Mouse (Mus musculus) ES-E14 (cell line): ENCODE data around the gene Csnk1e. TPM values are rescaled to one million over a fixed set of nuclear protein-coding genes. Genes with fewer than 3 reads are reported as not detected.

Source experiments
- DNase-seq: peaks from one replicate; pipeline ENCODE4 v3.0.0-alpha.2; 2013; ENCODE audit warnings: low read depth, low spot score
- H3K27ac ChIP-seq: 2 replicates; pipeline ENCODE4 v1.5.1; 2012; ENCODE audit warnings: low read depth, mild to moderate bottlenecking, low read length, moderate library complexity, mixed read lengths; ENCODE audit not compliant: poor library complexity, insufficient read depth, severe bottlenecking
- H3K36me3 ChIP-seq: 2 replicates; pipeline ENCODE4 v1.6.1; 2012; ENCODE audit warnings: mild to moderate bottlenecking, low read length, moderate library complexity, mixed read lengths; ENCODE audit not compliant: control insufficient read depth, poor library complexity, insufficient read depth, severe bottlenecking
- H3K4me1 ChIP-seq, 2 experiments: fragments of 150-350 bp in 1 of 2; sonication (generic) in 1 of 2; 2 replicates each; pipeline ENCODE4 v1.6.1; 2012; ENCODE audit warnings: low read length in 2 of 2, mild to moderate bottlenecking in 1 of 2, mixed read lengths in 1 of 2; ENCODE audit not compliant: control insufficient read depth in 2 of 2, insufficient read depth in 2 of 2, poor library complexity in 1 of 2
- H3K4me3 ChIP-seq, 2 experiments: fragments of 150-350 bp in 1 of 2; sonication (generic) in 1 of 2; 2 replicates each; pipeline ENCODE4 v1.5.1; 2012; ENCODE audit warnings: low read length in 2 of 2, low read depth in 1 of 2, mild to moderate bottlenecking in 1 of 2, mixed read lengths in 1 of 2; ENCODE audit not compliant: insufficient read depth in 1 of 2, poor library complexity in 1 of 2, severe bottlenecking in 1 of 2
- H3K9ac ChIP-seq: 2 replicates; pipeline ENCODE4 v1.6.1; 2012; ENCODE audit warnings: low read depth, mild to moderate bottlenecking, low read length, mixed read lengths; ENCODE audit not compliant: poor library complexity, insufficient read depth, severe bottlenecking
- H3K9me3 ChIP-seq: fragments of 150-350 bp; sonication (generic); 2 replicates; pipeline ENCODE4 v1.6.1; 2012; ENCODE audit warnings: low read depth, mild to moderate bottlenecking, low read length; ENCODE audit not compliant: control insufficient read depth, insufficient read depth
- CHD2 ChIP-seq: IDR thresholded peaks from 2 replicates; pipeline ENCODE4 v1.6.1; 2014; ENCODE audit warnings: mild to moderate bottlenecking, low read depth, low read length, inconsistent platforms
- HCFC1 ChIP-seq: IDR thresholded peaks from 2 replicates; pipeline ENCODE4 v1.6.1; 2012; ENCODE audit warnings: low read length, inconsistent platforms, borderline replicate concordance; ENCODE audit not compliant: insufficient read depth
- MAFK ChIP-seq: IDR thresholded peaks from 2 replicates; pipeline ENCODE4 v1.6.1; 2014; ENCODE audit warnings: mild to moderate bottlenecking, low read depth, low read length, inconsistent platforms; ENCODE audit not compliant: insufficient read depth
- ZC3H11A ChIP-seq: IDR thresholded peaks from 2 replicates; pipeline ENCODE4 v1.6.1; 2012; ENCODE audit warnings: low read depth, mild to moderate bottlenecking, inconsistent platforms, low read length, borderline replicate concordance
- ZNF384 ChIP-seq: IDR thresholded peaks from 2 replicates; pipeline ENCODE4 v1.6.1; 2012; ENCODE audit warnings: low read depth, low read length, inconsistent platforms
- in situ Hi-C, 2 experiments: fragments of 600-800 bp; cut with MboI; formaldehyde crosslinking; loops; one replicate each; pipeline ENCODE4 v1.15.1; 2025; ENCODE audit warnings: low sequenced_read_pairs in 2 of 2, inconsistent platforms in 1 of 2; ENCODE audit not compliant: unreplicated experiment in 2 of 2
- total RNA-seq: library from RNA; depleted of rRNA; stranded (reverse); fragments of 300-350 nt; gene quantifications from 2 replicates; pipeline ENCODE4 v1.2.3, GENCODE M21; 2012

The Csnk1e gene
- total RNA-seq, 1 experiment: 82.0 TPM

- peak overlapping the region; percentile 51; the same call in 1 of the 2 replicates for H3K9ac ChIP-seq
- H3K4me3 ChIP-seq: peak overlapping the region in 1 of 2 experiments; percentile 12; a peak in 1 of 4 replicates
- H3K27ac ChIP-seq: peak overlapping the region; percentile 23
- in situ Hi-C loops: no loop called here
- TF ChIP-seq MAFK (no peak), ZNF384 (no peak), HCFC1 (no peak), CHD2 (no peak), ZC3H11A (no peak)
- no peaks in the 10 kb centered on the region; the same call in 1 of the 2 replicates for H3K36me3 ChIP-seq
- peaks cover 11 to 40% of the 10 kb centered on the region in 2 experiments for H3K4me1 ChIP-seq
- DNase-seq: no peak
- no peaks in the 10 kb centered on the region for H3K9me3 ChIP-seq
Measured at GRCm38 (mm10) chr15:79400134-79400974, 55.0 kb downstream of the Csnk1e start.

- Histone ChIP-seq H3K9ac (peak overlapping the region; percentile 25; the same call in 1 of the 2 replicates), H3K9me3 (no peaks in the 10 kb centered on the region), H3K4me1 (peaks cover 11 to 44% of the 10 kb centered on the region in 2 experiments), H3K36me3 (no peaks in the 10 kb centered on the region; the same call in 1 of the 2 replicates), H3K27ac (peak overlapping the region; percentile 24; the same call in 1 of the 2 replicates), H3K4me3 (no peak overlapping the region)
- in situ Hi-C loops: no loop called here
- TF ChIP-seq ZNF384 (no peak), CHD2 (no peak), ZC3H11A (no peak), HCFC1 (no peak), MAFK (no peak)
- DNase-seq: no peak
Measured at GRCm38 (mm10) chr15:79399231-79400052, 55.9 kb downstream of the Csnk1e start.

- in situ Hi-C loops: no loop called here
- no peak for DNase-seq
- Histone ChIP-seq H3K36me3 (no peaks in the 10 kb centered on the region; the same call in 1 of the 2 replicates), H3K9me3 (no peaks in the 10 kb centered on the region), H3K4me1 (peaks cover 11 to 45% of the 10 kb centered on the region in 2 experiments), H3K27ac (peak overlapping the region; percentile 40; the same call in 1 of the 2 replicates), H3K4me3 (peak overlapping the region; percentile 2 to 32; a peak in 1 of 4 replicates), H3K9ac (peak overlapping the region; percentile 29; the same call in 1 of the 2 replicates)
- no peak for TF ChIP-seq CHD2
Measured at GRCm38 (mm10) chr15:79396736-79397135, 58.6 kb downstream of the Csnk1e start.

- Histone ChIP-seq H3K9ac (no peak overlapping the region), H3K4me1 (peaks cover 10 to 37% of the 10 kb centered on the region in 2 experiments)
- TF ChIP-seq CHD2: no peak
Measured at GRCm38 (mm10) chr15:79395281-79395680, 60.1 kb downstream of the Csnk1e start.

More at GRCm38 (mm10) chr15:79395281-79395680, 60.1 kb downstream of the Csnk1e start:
- Histone ChIP-seq H3K9me3 (no peaks in the 10 kb centered on the region), H3K36me3 (no peaks in the 10 kb centered on the region; the same call in 1 of the 2 replicates), H3K27ac (no peak overlapping the region), H3K4me3 (no peak overlapping the region)
- in situ Hi-C loops: no loop called here
- no peak for DNase-seq
